Mouse (Mus musculus) CD8-positive naive resting alpha-beta T cell, adult 2 months (primary cell): ENCODE measurements around the gene Vwa7.
A peak's percentile ranks its signal among the peaks of the same experiment; 100 is the strongest.
"Not testable (repeated sequence)": the region's sequence is repeated elsewhere in the genome, so short reads cannot be mapped to it uniquely, and the experiment has no call there.

Experiments used
- DNase-seq, 2 experiments: peaks; one replicate each; pipeline ENCODE4 v3.0.0; 2022; ENCODE audit warnings: low read depth in 2 of 2, low spot score in 2 of 2

Vwa7 gene

GRCm38 (mm10) chr17:34999871-35000716, 16.3 kb upstream of the Vwa7 start:
- peak in 1 of 2 experiments; percentile 20 for DNase-seq

- DNase-seq, result peak; percentile 79 to 86
Observed at GRCm38 (mm10) chr17:35000717-35001451, 15.5 kb upstream of the Vwa7 start, which contains the start of gene Vars. Vars (plus strand) TSS chr17:35000987.

- peak; percentile 26 to 43 for DNase-seq
Observed at GRCm38 (mm10) chr17:35001452-35002152, 14.8 kb upstream of the Vwa7 start.

GRCm38 (mm10) chr17:35002153-35002865, 14.1 kb upstream of the Vwa7 start:
- DNase-seq, result no peak

- no peak for DNase-seq
Observed at GRCm38 (mm10) chr17:35003022-35003838, 13.1 kb upstream of the Vwa7 start.

GRCm38 (mm10) chr17:35004075-35004717, 12.2 kb upstream of the Vwa7 start:
- no peak for DNase-seq

GRCm38 (mm10) chr17:35005158-35005557, 11.2 kb upstream of the Vwa7 start:
- no peak for DNase-seq

- not testable (repeated sequence) for DNase-seq
Observed at GRCm38 (mm10) chr17:35005902-35006301, 10.5 kb upstream of the Vwa7 start.

- DNase-seq, result no peak
Observed at GRCm38 (mm10) chr17:35007387-35007991, 8.9 kb upstream of the Vwa7 start.

GRCm38 (mm10) chr17:35009586-35009985, 6.8 kb upstream of the Vwa7 start:
- no peak for DNase-seq

GRCm38 (mm10) chr17:35011440-35011839, 4.9 kb upstream of the Vwa7 start:
- DNase-seq, result no peak

GRCm38 (mm10) chr17:35012430-35012829, 3.9 kb upstream of the Vwa7 start:
- no peak for DNase-seq

GRCm38 (mm10) chr17:35013221-35013620, 3.2 kb upstream of the Vwa7 start:
- no peak for DNase-seq

- DNase-seq, result no peak
Observed at GRCm38 (mm10) chr17:35015296-35015695, 1.1 kb upstream of the Vwa7 start.

- no peak for DNase-seq
Observed at GRCm38 (mm10) chr17:35016791-35017705, 669 bp downstream of the Vwa7 start.

GRCm38 (mm10) chr17:35017706-35018030, 1.3 kb downstream of the Vwa7 start:
- DNase-seq, result no peak

- no peak for DNase-seq
Observed at GRCm38 (mm10) chr17:35018171-35018570, 1.8 kb downstream of the Vwa7 start.

GRCm38 (mm10) chr17:35019894-35020293, 3.5 kb downstream of the Vwa7 start:
- no peak for DNase-seq
